Mouse (Mus musculus): ENCODE measurements around the gene Rps3a1. TPM values are rescaled to one million over a fixed set of nuclear protein-coding genes. Genes with fewer than 3 reads are reported as not detected.

Gene Rps3a1
- polyA plus RNA-seq, 1 experiment: 355 TPM

- no peaks in the 10 kb centered on the region for H3K79me3 ChIP-seq (ENCODE audit: low read depth)
- H3K4me3 ChIP-seq (ENCODE audit: insufficient read depth, poor library complexity, severe bottlenecking): no peak overlapping the region
- H3K27me3 ChIP-seq (ENCODE audit: control insufficient read depth, insufficient read depth, insufficient read length): no peaks in the 10 kb centered on the region
- TF ChIP-seq MYOD1 (IDR thresholded peaks at IDR 0.05; ENCODE audit: control insufficient read depth, insufficient read length, low read depth) (no peak), FOSL1 (IDR thresholded peaks at IDR 0.05; ENCODE audit: insufficient read depth, low read length, poor library complexity, severe bottlenecking) (no peak), CTCF (IDR thresholded peaks at IDR 0.05; ENCODE audit: control insufficient read depth, insufficient read depth, insufficient read length) (no peak), MYOG (IDR thresholded peaks at IDR 0.05; ENCODE audit: control insufficient read depth, extremely low read depth, insufficient read length) (no peak), MAX (IDR thresholded peaks at IDR 0.05) (no peak), CEBPB (IDR thresholded peaks at IDR 0.05; ENCODE audit: low read depth) (no peak), USF1 (IDR thresholded peaks at IDR 0.05; ENCODE audit: low read depth) (no peak)
- H3K79me2 ChIP-seq (ENCODE audit: control insufficient read depth, insufficient read depth): no peaks in the 10 kb centered on the region
- no peaks in the 10 kb centered on the region for H3K36me3 ChIP-seq (ENCODE audit: control insufficient read depth, insufficient read depth)
- no peak overlapping the region for H3ac ChIP-seq (ENCODE audit: control insufficient read depth, insufficient read length, low read depth)
Observed at GRCm38 (mm10) chr3:86101956-86102355, 40.5 kb downstream of the Rps3a1 start.

GRCm38 (mm10) chr3:86093907-86094306, 48.6 kb downstream of the Rps3a1 start:
- Histone ChIP-seq H3ac (ENCODE audit: control insufficient read depth, insufficient read length, low read depth) (no peak overlapping the region), H3K4me3 (ENCODE audit: insufficient read depth, poor library complexity, severe bottlenecking) (no peak overlapping the region), H3K27me3 (ENCODE audit: control insufficient read depth, insufficient read depth, insufficient read length) (no peaks in the 10 kb centered on the region), H3K36me3 (ENCODE audit: control insufficient read depth, insufficient read depth) (no peaks in the 10 kb centered on the region), H3K79me2 (ENCODE audit: control insufficient read depth, insufficient read depth) (no peaks in the 10 kb centered on the region), H3K79me3 (ENCODE audit: low read depth) (no peaks in the 10 kb centered on the region)
- TF ChIP-seq FOSL1 (IDR thresholded peaks at IDR 0.05; ENCODE audit: insufficient read depth, low read length, poor library complexity, severe bottlenecking): no peak
- TF ChIP-seq MYOG (IDR thresholded peaks at IDR 0.05; ENCODE audit: control insufficient read depth, extremely low read depth, insufficient read length): no peak

- no peaks in the 10 kb centered on the region for H3K27me3 ChIP-seq (ENCODE audit: control insufficient read depth, insufficient read depth, insufficient read length)
- no peaks in the 10 kb centered on the region for H3K79me3 ChIP-seq (ENCODE audit: low read depth)
- H3K4me3 ChIP-seq (ENCODE audit: insufficient read depth, poor library complexity, severe bottlenecking): no peak overlapping the region
- no peaks in the 10 kb centered on the region for H3K79me2 ChIP-seq (ENCODE audit: control insufficient read depth, insufficient read depth)
- no peak for TF ChIP-seq CTCF (IDR thresholded peaks at IDR 0.05; ENCODE audit: control insufficient read depth, insufficient read depth, insufficient read length)
- no peak for TF ChIP-seq CEBPB (IDR thresholded peaks at IDR 0.05; ENCODE audit: low read depth)
- TF ChIP-seq USF1 (IDR thresholded peaks at IDR 0.05; ENCODE audit: low read depth): no peak
- TF ChIP-seq FOSL1 (IDR thresholded peaks at IDR 0.05; ENCODE audit: insufficient read depth, low read length, poor library complexity, severe bottlenecking): no peak
- TF ChIP-seq MAX (IDR thresholded peaks at IDR 0.05): no peak
- TF ChIP-seq MYOD1 (IDR thresholded peaks at IDR 0.05; ENCODE audit: control insufficient read depth, insufficient read length, low read depth): no peak
- no peak overlapping the region for H3ac ChIP-seq (ENCODE audit: control insufficient read depth, insufficient read length, low read depth)
- no peaks in the 10 kb centered on the region for H3K36me3 ChIP-seq (ENCODE audit: control insufficient read depth, insufficient read depth)
Observed at GRCm38 (mm10) chr3:86093213-86093845, 49.2 kb downstream of the Rps3a1 start.

Other genes starting within 250 kb of the Rps3a1 start
- 5.7 TPM for gene Sh3d19, start 171.6 kb downstream of the Rps3a1 start, polyA plus RNA-seq (2012; fragmentation: generic; extraction: Trizol)
- gene Prss48, start 140.2 kb downstream of the Rps3a1 start, polyA plus RNA-seq (2012; fragmentation: generic; extraction: Trizol): 0.04 TPM
- 2.6 TPM for gene Lrba, start 82.0 kb upstream of the Rps3a1 start, polyA plus RNA-seq (2012; fragmentation: generic; extraction: Trizol)